Mouse (Mus musculus): ENCODE measurements around the gene Sapcd2.
"Not testable (repeated sequence)": the region's sequence is repeated elsewhere in the genome, so short reads cannot be mapped to it uniquely, and the experiment has no call there.

Gene Sapcd2

DNA sequence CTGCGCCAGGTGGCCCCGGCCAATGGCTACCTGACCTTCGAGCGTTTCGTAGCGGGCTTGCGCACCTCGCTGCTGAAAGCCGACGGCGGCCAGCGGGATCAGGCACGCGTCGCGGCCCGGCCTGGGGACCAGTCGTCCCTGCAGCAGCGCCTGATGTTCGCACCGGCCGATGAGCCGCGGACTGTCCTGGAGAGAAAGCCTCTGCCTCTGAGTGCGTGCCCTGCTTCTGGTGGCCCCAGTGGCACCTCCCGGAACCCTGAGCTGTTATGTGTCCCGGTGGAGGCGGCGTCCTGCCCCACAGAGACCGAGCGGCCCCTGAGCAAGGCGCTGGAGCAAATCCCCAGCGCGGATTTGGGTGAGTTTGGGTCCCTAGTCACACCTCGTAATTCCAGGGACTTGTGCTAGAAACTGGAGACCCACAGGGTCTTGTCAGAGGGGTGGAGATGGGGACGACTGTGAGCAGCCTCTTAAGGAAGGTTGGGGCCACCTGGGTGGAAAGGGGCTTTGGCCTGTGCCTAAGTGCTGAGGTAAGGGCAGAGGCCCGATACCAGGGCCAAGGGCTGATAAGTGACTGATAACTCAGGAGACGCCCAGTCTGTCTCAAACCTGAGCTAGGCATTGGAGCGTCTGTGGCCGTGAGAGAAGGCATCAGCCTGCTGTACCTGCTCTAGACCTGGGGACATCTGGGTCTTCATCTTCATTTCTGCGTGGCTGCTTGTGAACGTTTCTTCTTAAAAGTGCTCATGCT, 697 bp downstream of the Sapcd2 start:
- no peak for DNase-seq (ENCODE audit: low spot score in 2 of 2)

DNA sequence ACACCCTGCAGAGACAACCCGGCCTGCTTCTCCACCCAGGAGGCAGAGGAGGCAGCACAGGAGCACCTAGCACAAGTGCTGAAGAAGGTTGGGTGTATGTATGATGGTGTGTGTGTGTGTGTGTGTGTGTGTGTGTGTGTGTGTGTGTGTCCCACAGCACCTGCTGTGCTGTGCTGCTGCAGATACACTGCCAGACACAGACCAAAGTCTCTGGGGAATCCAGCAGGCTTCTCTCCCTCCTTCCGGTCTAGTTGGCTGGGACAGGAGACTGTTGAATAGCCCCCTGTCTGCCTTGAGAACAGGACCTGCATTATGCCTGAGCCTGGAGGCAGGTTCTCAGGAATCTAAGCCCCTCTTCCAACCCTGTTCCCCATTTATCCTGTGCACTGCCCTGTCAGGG, 1.3 kb downstream of the Sapcd2 start:
- DNase-seq (ENCODE audit: low spot score in 2 of 2), result no peak

DNA sequence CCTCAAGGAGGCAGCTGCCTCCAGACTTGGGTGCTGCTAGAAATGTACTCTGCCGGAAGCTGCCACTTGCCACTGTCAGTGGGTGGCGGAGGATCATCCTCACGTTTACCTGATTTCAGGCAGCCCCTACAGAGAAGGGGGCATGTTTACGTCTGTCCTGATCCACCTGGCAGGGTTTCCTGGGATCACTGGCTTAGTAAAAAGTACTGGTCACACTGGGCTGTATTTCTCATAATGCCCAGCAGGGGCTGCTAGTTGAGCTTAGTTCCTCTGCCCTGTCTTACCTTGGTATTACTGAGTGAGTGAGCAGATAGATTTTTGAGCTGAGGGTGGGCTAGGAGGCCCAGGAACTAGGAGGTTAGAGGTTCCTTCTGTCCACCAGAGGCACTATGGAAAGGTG, 4.5 kb downstream of the Sapcd2 start:
- DNase-seq (ENCODE audit: low spot score in 2 of 2), result no peak

DNA sequence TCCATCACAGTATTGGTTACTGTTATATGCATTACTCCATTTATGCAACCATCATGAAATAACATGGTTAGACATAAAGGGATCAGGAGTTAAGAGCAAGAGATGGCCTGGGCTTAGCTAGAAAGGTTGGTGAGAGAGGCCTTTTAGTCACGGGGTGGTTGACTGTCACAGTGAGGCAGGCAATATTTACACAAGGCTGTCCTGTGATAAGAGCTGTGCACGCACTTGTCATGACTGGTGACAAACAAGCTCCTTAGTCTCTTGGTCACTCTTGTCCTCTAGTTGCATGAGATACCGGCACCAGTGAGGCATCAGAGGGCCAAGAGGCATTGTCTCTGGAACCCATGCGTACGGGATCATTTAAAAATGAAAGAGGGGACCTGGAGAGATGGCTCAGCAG, 12.4 kb downstream of the Sapcd2 start:
- DNase-seq (ENCODE audit: low spot score in 2 of 2), result no peak

DNA sequence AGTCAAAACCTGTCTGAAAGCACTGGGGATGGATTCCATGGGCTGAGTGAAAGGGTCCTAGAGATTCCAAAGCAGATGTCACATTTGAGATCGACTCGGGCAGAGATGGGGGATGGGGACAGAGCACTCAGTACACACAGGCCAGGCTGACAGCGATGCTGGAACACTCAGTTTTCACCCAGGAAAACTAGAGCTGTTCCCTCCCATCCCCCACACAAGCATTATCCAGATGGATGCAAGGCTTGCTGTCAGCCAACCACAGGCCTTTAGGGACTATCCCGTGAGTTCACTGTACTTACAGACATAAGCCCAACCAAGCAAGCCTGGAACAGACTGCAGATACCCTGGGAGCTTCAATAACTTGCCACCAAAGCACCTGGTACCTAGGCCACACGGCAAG, 19.1 kb downstream of the Sapcd2 start:
- no peak for DNase-seq (ENCODE audit: low spot score in 2 of 2)

DNA sequence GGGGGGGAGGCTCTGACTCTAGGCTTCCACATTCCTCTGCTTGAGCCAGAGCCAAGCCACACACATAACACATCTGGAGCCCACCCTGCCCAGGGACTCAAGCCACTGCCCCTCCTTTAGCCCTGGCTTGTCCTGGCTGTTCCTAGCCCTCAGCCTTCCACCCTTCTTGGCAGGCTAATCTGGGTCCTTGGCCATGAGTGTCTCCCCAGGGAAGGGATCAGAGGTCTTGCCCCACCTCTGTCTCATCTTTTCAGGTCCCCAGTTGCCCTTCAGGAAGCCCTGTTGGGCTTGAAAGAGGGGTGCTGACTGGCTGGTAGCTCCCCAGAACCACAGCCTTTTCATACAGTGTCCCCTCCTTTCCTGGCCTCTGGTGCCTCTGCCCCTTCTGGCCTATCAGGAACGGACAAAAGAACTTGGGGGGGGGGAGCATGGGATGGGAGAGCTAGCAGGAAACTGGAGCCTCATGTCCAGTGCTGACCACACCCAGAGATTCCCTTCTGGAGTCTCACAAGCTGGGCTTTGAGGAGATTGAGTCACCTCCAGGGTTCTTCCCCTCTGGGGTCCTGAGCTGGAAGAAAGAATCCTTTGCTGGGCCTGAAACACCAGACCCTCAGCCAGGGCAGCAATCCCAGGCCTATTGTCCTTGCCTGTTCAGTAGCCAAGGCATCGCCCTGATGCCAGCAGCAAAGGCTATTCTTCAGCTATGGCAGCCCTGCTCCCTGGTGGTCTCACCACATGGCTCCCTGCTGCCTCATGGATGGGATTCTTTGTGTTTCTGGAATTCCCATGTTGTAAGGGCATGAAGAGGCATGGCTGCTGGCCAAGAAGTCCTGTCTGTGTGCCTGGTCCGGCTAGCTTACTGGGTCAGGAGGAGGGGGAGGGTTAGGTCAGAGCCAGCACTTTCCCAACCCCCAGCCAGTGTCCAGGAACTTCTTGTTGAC, 22.4 kb downstream of the Sapcd2 start:
- DNase-seq (ENCODE audit: low spot score in 2 of 2), result peak in 1 of 2 experiments; percentile 70

DNA sequence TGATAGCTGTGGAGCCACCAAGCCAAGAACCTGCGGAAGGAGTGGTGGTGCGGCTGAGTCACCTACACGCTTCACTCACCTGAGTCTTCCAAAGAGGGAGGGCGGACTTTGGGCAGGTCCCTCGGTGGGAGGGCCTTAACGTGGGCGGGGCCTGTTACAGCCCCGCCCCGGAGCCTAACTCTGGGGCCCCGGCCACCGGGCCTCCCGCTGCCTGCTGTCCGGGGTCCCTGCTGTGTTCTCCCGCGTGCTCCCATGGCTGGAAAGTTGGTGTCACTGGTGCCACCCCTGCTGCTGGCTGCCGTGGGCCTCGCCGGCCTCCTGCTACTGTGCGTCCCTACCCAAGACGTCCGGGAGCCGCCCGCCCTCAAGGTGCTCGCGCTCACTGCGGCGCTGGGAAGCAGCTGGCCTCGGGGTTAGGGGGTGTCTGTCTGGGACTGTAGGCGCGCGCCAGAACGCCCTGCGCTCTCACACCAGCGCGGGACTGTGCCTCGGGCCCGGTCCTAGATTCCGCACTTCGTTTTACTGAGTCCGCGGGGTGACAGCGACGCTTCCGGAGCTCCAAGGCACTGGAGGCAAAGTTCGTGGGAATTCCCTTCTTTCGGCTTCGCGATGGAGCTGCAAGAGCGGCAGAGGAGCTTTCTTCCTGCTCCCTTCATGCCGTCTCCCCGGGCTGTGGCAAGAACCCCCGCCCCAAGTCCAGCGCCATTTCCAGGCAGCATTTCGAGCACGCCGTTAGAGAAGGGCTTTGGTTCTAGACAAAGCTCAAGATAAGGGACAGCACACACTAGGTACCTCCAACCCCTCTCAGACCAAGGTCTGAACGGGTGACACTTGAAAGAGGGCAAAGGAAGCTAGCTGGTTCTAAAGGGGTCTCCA, 23.8 kb downstream of the Sapcd2 start, which contains the start of gene Entpd2:
Gene Entpd2 (plus strand): TSS at position 154 of the 876 bp plus-strand sequence.
- peak in 1 of 2 experiments; percentile 38 for DNase-seq (ENCODE audit: low spot score in 2 of 2)

DNA sequence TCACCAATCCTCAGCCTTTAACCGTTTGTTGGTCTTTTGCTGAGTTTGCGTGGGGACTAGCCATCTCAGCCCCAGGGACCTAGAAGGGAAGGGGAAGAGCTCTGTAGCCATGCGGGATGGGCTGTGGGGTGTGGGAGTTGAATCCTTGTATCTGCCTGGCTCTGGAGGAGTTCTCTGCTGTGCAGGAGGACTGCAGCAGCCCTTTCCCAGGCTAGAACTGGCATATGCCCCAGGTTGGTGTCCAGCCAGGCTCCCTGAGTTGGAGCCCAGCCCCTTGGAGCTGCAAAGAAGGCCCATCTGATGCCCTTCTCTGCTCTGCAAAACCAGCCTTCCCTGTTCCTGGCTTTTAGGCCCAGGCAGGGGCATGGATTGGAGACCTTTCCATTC, 24.5 kb downstream of the Sapcd2 start:
- DNase-seq (ENCODE audit: low spot score in 2 of 2), result no peak

DNA sequence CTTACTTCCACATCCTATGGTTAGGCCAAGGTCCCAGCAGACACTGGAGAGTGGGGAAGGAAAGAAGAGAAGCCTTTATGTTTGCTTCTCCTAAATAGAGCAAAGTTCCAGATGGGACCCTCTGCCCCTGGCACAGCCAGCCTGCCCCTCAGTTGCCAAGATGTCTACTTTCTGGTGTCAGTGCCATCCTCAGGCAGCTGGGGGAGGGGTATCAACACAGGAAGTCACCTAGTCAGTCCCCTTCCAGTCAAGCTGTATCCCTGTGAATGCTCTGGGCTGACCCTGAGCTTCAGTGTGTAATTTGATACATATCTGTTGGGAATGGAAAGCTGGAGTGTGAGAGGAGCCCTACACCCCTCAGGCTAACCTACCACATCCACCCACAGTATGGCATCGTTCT, 24.9 kb downstream of the Sapcd2 start:
- DNase-seq (ENCODE audit: low spot score in 2 of 2), result no peak

DNA sequence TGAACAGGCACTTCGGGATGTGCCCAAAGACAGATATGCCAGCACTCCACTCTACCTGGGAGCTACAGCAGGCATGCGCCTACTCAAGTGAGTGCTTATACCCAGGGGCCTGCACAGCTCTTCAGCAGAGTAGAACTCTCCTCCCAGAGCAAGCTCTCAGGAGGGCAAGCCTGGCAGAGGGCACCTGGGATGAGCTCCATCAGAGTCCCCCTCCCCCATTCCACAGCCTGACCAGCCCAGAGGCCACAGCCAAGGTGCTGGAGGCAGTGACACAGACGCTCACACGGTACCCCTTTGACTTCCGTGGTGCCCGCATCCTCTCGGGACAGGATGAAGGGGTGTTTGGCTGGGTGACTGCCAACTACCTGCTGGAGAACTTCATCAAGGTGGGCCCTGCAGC, 25.9 kb downstream of the Sapcd2 start:
- no peak for DNase-seq (ENCODE audit: low spot score in 2 of 2)

DNA sequence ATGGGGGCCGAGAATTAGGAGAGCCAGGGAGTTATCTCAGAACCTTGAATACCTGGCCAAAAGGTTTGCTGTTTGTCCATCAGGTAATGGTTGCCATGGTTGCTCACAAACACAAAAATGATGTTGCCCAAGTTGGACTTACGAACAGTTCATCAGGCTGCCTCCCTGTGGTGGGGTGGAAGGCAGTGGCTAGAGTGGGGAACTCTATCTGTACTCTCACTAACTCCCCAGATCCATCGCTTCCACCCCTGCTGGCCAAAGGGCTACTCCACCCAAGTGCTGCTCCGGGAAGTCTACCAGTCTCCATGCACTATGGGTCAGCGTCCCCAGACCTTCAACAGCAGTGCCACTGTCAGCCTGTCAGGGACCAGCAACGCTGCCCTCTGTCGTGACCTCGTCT, 26.9 kb downstream of the Sapcd2 start, which contains the start of gene Npdc1:
Gene Npdc1 (plus strand): TSS at position 301 of the 400 bp plus-strand sequence.
- DNase-seq (ENCODE audit: low spot score in 2 of 2), result no peak

DNA sequence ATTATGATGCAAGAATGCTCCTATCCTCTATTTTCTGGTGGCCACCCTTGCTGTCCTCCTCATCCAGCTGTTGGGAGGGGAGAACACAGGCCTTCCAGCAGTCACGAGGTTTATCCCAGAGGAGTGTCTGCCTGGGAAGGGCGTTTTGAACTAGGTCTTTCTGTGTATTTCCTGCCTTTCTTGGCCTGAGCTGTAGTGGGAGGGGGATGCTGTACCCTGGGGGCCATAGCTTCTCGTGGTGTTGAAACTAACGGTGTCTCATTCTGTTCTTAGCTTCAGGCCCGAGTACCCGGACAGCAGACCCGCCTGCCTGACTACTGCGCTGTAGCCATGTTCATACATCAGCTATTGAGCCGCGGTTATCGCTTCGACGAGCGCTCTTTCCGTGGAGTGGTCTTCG, 28.2 kb downstream of the Sapcd2 start:
- no peak for DNase-seq (ENCODE audit: low spot score in 2 of 2)

DNA sequence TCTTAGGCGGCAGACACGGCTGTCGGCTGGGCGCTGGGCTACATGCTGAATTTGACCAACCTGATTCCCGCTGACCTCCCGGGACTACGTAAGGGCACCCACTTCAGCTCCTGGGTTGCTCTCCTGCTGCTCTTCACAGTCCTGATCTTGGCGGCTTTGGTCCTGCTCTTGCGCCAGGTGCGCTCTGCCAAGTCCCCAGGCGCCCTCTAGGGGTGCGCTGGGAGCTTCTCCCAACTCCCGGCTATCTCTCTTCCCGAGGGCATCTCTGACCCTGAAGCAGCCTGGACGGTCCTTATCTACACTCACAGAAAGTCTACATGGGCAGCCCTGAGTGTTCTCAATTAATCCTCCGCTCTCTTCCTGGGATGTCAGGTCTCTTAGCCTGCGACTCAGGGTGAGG, 28.6 kb downstream of the Sapcd2 start:
- DNase-seq (ENCODE audit: low spot score in 2 of 2), result peak in 1 of 2 experiments; percentile 60

DNA sequence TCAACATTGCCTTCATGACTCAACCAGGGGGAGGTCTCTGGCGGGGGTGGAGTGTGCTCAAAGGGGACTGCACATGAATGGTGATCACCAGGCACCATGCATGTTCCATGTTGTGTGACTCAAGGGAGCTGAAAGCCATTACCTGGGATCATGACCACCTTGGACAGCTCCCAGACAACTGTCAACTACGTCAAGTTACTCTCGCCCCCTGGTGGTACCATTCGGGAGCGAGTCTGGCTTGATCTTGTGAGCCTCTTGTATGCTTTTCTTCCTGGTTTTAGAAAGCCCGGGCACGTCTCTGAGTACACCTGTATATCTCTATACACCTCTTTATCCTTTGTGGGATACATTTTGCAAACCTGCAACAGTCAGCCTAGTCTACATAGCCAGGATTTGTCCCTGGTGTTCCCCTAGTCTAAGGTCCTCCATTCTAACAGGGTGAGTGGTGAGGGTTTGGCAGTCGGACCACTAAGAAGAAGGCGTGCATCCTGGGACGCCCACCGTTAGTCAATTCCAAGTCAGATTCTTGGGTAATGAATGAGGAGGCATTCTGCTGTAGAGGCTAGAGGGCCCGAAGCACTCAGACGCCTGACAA, 30.4 kb downstream of the Sapcd2 start:
- peak; percentile 54 to 82 for DNase-seq (ENCODE audit: low spot score in 2 of 2)

DNA sequence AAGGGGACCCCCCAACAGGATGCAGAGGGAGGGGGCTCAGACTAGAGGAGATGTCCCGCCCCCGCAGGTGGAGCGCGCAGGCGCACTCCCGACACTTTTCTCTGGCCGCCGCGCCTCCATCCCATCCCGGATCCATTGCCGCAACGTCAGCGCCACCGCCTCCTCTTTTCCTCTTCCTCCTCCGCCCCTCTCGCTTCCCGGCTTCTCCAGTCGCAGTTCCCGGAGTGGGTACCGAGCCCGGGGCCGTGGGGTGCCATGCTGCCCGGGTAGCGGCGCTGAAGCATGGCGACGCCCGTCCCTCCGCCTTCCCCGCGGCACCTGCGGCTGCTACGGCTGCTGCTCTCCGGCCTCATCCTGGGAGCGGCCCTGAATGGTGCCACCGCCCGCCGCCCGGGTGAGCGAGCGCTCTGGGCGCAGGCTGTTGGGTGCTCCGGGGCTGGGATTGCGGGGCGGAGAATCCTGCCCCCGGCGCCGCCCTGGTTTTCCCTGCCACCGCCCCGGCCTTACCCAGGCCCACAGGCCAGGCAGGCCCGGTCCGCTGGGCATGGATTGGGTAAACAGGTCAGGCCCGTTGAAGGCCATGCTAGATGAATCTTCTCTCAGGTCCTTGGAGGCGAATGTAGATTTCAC, 31.0 kb downstream of the Sapcd2 start:
- peak; percentile 46 to 70 for DNase-seq (ENCODE audit: low spot score in 2 of 2)

DNA sequence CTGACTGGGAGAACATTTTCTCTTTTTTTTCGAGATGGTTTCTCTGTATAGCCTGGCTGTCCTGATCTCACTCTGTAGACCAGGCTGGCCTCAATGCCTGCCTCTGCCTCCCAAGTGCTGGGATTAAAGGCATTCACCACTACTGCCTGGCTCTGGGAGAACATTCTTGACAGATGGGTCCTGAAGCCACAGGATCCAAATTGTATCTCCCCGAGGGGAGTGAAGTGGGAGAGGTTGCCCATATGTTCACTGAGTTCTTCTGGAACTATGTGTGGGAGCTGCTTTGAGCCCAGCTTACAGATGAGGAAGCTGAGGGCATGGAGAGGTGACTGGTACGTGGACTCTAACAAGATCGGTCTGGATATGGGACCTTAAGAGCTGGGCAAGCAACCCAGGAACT, 31.9 kb downstream of the Sapcd2 start:
- DNase-seq (ENCODE audit: low spot score in 2 of 2), result no peak

DNA sequence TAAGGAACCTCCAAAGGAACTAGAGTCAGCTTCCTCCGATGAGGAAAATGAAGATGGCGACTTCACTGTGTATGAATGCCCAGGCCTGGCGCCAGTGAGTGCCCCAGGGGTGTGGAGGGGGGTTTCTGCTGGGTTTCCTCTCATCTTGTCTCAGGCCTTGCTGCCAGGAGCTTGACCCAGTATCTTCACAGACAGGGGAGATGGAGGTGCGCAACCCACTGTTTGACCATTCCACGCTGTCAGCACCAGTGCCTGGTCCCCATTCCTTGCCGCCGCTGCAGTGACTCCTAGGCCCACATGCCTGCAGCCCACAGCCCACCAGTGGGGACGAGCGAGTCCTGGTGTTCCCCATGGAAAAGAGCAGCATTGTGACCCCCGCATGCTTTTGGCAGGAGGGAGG, 36.8 kb downstream of the Sapcd2 start:
- peak in 1 of 2 experiments; percentile 53 for DNase-seq (ENCODE audit: low spot score in 2 of 2)

DNA sequence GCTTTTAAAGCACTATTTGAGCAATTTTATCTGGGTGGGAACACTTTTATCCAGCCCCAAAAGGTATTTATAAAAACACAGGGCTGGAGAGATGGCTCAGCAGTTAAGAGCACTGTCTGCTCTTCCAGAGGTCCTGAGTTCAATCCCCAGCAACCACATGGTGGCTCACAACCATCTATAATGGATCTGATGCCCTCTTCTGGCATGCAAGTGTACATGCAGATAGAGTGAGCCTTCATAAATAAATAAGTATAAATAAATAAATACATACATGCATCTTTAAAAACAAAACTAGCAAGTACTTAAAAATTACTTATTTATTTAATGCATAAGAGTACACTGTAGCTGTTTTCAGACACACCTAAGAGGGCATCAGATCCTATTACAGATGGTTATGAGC, 41.3 kb downstream of the Sapcd2 start:
- not testable (repeated sequence) for DNase-seq (ENCODE audit: low spot score in 2 of 2)

DNA sequence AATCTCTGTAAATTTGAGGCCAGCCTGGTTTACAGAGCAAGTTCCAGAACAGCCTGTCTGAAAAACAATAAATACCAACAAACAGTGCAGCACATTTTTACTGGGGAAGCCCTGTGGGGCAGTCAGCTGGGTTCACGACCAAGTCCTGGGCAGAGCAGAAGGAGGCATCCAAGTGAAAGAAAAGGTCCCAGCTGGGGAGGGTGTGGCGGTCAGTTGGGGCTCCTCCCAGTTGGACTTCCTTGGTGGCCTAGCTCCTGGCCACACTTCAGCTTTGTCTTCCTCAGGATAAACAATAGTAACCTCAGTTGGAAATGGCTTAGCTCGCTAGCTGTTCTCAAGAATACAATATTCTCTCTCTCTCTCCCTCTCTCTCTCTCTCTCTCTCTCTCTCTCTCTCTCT, 45.3 kb downstream of the Sapcd2 start:
- no peak for DNase-seq (ENCODE audit: low spot score in 2 of 2)

DNA sequence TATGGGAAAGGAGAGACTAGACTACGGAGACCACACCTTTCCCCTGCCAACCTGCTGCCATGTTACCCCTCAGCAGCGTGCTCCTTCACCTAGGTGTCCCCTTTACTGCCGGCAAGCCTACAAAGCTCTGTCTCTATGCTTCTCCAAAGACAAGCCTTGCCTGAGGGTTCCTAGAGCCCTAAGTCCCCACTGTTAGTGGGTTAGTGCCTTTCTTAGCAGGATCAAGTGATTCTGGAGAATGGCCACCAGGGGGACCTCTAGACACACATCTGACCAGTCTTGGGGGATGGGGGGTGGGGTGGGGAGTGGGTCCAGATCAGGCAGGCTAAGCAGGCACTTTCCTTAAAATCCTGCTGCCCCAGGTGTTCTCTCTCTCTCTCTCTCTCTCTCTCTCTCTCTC, 49.8 kb downstream of the Sapcd2 start:
- no peak for DNase-seq (ENCODE audit: low spot score in 2 of 2)

Data from urinary bladder, postnatal 4 days (tissue).